Mouse (Mus musculus) lung, adult 2 months (tissue): Measurements from ENCODE around the gene Vezt.

ENCODE experiments used
- CTCF ChIP-seq: fragments of 200-500 bp; IDR thresholded peaks from 2 replicates; pipeline ENCODE4 v1.5.1; 2011; ENCODE audit warnings: mild to moderate bottlenecking, low read length, control low read depth; ENCODE audit not compliant: insufficient read depth
- POLR2A ChIP-seq: fragments of 200-500 bp; IDR thresholded peaks from 2 replicates; pipeline ENCODE4 v1.6.1; 2011; ENCODE audit warnings: low read depth, mild to moderate bottlenecking, control low read depth, low read length, borderline replicate concordance; ENCODE audit errors: extremely low read depth

- TF ChIP-seq CTCF (no peak), POLR2A (no peak)
Measured at GRCm38 (mm10) chr10:93916778-93917177, 118.8 kb downstream of the Vezt start.
